Mouse (Mus musculus): ENCODE results near the gene Crocc2.

GRCm38 (mm10) chr1:93168295-93168775, at the start of gene Crocc2:
- no peak for TF ChIP-seq CTCF (IDR thresholded peaks at IDR 0.05; ENCODE audit: borderline replicate concordance, insufficient read depth, low read length)
- no peak for TF ChIP-seq POLR2A (IDR thresholded peaks at IDR 0.05; ENCODE audit: low read depth, low read length)

All from embryonic fibroblast, embryonic 13.5 days (primary cell).